Mouse (Mus musculus) heart, postnatal 36 days (tissue): ENCODE measurements at regions not wholly inside any gene's neighbourhood (a gene's known extent, or its start where the extent isn't known, plus 50 kb on each side); places are given as distances from the start of the nearest gene placed in this dataset.
"Not testable (repeated sequence)": the region's sequence is repeated elsewhere in the genome, so short reads cannot be mapped to it uniquely, and the experiment has no call there.

Source experiments
- DNase-seq, 2 experiments: peaks; one replicate each; pipeline ENCODE4 v3.0.0; 2021 to 2022
- intact Hi-C: fragments of 180-260 bp; cut with DNase I; formaldehyde crosslinking; loops from one replicate; pipeline ENCODE4 v1.15.1; 2025

DNA sequence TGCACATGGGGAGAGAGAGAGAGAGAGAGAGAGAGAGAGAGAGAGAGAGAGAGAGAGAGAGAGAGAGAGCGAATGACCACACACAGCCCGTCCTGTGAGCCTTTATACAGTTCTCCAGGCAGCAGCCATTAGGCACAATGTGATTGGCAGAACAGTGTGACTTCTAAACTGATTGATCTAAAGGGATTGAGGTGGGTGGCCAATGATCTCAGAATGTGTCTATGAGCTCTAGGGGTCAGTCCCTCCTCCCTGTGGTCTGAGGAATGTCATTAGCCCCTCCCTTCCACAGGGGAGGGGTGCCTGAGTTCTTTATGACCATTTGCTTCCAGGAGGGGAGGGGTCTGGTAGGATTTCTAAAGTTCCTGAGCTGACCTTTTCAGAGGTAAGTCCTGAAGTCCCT, 62.1 kb downstream of the Duxbl3 start:
- not testable (repeated sequence) for DNase-seq
- intact Hi-C loops = loop anchor here (5.0 kb wide), 1 partner anchor 142 kb away; no protein-coding TSS in a partner anchor

DNA sequence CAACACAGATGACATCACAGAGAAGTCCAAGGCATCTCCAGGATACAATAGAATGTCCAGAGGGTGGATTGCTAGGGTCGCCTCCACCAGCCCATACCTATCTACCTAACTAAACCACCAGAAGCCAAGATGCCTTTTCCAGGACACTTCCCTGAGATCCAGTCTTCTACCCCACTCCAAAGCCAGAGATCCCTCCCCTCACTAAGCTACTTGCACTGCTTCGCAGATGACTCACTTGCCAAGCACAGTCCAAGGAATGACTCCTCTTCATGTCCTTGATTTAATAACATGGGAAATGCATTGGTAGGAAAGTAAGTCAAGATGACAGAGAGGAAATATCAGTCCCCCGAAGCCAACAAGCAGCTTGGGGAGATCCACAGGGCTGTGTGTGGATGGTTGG, 63.0 kb downstream of the Duxbl3 start:
- intact Hi-C loops = no loop called here
- no peak for DNase-seq

DNA sequence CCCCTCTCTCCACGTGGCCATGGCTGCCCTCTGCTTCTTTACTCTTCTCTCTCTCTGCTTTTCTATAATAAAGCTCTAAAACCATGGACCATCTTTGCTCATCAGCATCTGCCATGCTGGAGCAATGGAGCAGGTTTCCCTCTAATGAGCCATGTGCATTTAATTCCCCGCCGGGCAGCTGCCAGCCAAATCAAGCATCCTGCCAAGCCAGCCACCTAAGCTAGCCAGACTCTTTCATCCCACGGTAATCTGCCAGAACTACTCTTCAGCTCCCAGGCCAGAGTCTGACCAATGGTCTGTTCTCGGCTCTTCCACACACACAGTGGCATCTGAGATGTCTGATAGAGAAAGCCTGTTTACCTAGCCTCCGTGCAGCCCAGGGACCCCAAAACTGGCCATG, 70.8 kb downstream of the Duxbl3 start:
- intact Hi-C loops = no loop called here
- no peak for DNase-seq

DNA sequence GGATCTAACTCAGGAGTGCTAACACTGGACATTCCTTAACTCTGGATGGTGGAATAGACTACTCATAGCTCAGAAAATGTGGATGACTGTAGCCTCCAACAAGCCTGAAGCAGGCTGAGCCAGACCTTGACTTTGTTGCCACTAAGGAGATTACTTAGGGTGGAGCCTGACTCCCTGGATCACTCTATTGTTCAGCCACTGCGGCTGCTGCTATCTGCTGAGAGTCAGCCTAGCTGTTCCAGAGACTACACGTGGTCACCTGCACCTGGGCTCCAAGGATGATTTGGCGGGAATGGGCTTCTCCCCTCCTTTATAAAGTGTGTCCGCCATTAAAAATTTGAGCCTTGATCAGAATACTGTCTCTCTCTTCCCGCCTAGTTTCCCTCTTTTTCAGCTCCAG, 83.3 kb downstream of the Duxbl3 start:
- intact Hi-C loops = no loop called here
- no peak for DNase-seq

GRCm38 (mm10) chr14:26345227-26345626, 87.5 kb downstream of the Duxbl3 start:
- intact Hi-C loops = no loop called here
- DNase-seq = no peak

GRCm38 (mm10) chr14:26347296-26347695, 89.5 kb downstream of the Duxbl3 start:
- DNase-seq = no peak
- intact Hi-C loops = no loop called here

DNA sequence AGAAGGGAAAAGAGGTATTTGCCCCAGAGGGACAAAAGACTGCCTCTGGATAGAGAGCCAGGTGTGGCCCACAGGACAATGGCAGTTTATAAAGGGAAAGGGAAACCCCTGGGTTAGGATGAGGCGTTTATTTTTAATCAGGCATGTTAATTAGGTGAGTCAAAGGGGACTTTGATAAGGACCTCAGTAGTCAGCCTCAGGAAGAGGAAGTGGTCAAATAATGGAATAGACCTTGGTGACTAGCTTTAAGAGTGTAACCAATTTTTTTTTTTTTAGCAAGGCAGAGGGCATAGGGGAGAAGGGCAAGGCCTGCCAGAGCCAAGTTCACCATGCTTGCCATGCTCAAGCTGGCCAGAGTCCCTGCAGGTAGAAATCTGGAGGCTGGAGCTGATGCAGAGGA, 95.2 kb downstream of the Duxbl3 start:
- intact Hi-C loops = no loop called here
- DNase-seq = no peak

- DNase-seq = peak; percentile 11 to 16
- intact Hi-C loops = no loop called here
Observed at GRCm38 (mm10) chr14:26357242-26357641, 99.5 kb downstream of the Duxbl3 start.

GRCm38 (mm10) chr14:26357996-26358395, 100.2 kb downstream of the Duxbl3 start:
- DNase-seq = no peak
- intact Hi-C loops = no loop called here

DNA sequence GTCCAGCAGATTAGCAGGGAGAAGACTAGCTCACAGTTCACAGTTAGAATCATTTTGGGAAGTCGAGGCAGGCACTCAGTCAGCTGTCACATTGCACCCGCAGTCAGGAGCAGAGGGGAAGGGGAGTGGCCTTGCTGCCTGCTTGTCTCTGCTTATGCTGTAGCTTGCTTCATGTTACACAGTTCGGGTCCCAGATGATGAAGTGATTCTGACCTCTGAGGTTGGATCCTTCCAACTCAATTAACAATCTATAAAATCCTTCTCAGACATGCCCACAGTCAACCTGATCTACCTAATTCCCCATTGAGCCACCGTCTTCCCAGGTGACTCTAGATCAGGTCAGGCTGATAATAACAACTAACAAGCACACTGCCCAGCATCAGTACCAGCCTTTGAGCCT, 102.3 kb downstream of the Duxbl3 start:
- DNase-seq = no peak
- intact Hi-C loops = no loop called here

DNA sequence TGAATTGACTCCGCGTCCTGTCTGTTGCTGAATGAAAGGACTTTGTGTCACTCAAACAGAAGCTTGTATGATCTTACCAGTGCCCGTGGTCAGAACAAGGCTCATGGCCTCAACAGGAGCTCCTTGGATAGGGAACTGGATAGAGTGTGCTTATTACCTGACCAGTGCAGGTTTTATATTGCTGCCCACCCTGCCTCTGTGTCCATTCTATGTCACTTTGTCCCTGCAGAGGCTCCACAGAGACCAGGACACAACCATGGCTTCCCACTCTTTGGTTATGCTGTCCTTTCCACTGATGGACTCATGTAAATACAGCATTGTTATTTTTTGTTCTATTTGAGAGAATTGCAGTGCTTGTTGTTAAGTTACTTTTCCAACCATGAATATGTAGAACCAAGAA, 103.4 kb downstream of the Duxbl3 start:
- intact Hi-C loops = no loop called here
- no peak for DNase-seq
